Mouse (Mus musculus) retina, postnatal 7 days (tissue): ENCODE results near the gene Rnf207.

Source experiments
- DNase-seq: peaks from one replicate; pipeline ENCODE4 v3.0.0-alpha.2; 2012; ENCODE audit warnings: low read depth, low spot score

Gene Rnf207

GRCm38 (mm10) chr4:152318517-152319234 lies at the start of gene Rnf207:
TSS of gene Rnf207 (minus strand) at chr4:152318993.
- no peak for DNase-seq

- DNase-seq, result no peak
Observed at GRCm38 (mm10) chr4:152365228-152365627, 46.4 kb upstream of the Rnf207 start.

DNA sequence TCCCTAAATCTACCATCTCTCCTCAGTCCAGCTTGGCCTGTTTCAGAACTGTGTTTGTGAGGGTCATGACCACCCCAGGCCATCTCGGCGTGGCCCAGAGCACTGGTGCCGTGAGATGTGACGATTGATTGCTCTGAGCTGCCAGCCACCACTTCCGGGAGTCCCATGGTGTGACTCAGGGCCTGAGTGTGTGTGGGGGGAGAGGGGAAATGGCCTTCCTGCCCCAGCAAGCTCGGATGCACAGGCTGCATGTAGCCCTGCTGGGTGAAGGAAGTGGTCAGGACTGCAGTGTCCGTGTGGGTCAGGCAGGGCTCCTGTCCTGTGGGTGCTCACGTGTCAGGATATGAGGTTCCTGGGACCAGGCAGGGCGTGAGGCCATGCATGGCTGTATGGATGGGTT lies 43.4 kb upstream of the Rnf207 start:
- DNase-seq, result no peak

DNA sequence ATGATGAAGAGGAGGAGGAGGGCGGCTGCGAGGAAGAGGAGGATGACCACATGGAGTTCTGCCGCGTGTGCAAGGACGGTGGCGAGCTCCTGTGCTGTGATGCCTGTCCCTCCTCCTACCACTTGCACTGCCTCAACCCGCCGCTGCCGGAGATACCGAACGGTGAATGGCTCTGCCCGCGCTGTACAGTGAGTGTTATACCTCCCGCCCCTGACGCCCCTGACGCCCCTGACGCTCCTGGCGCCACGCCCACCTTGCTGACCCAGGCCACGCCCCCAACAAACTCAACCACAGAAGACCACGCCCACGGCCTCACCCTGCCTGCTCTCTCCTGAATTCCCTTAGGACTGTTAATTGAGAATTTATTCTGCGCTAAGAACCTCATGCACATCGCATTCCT lies 42.1 kb upstream of the Rnf207 start:
- no peak for DNase-seq

DNA sequence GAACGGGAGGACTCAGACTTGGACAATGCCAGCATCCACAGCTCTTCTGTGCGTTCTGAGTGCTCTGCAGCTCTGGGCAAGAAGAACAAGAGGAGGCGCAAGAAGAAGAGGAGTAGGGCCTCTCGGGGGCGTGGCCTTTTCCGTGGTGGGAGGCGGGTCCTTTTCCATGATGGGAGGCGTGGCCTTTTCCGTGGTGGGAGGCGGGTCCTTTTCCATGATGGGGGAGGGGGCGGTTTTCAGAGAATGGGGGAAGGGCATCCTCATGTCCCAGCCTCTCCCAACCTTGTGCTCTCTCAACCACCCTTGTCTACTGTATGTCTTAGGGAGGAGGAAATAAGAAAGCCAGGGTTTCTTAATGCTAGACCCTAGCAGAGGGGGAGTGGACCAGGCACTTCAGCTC lies 40.9 kb upstream of the Rnf207 start:
- no peak for DNase-seq

- no peak for DNase-seq
Observed at GRCm38 (mm10) chr4:152355672-152356071, 36.9 kb upstream of the Rnf207 start.

DNA sequence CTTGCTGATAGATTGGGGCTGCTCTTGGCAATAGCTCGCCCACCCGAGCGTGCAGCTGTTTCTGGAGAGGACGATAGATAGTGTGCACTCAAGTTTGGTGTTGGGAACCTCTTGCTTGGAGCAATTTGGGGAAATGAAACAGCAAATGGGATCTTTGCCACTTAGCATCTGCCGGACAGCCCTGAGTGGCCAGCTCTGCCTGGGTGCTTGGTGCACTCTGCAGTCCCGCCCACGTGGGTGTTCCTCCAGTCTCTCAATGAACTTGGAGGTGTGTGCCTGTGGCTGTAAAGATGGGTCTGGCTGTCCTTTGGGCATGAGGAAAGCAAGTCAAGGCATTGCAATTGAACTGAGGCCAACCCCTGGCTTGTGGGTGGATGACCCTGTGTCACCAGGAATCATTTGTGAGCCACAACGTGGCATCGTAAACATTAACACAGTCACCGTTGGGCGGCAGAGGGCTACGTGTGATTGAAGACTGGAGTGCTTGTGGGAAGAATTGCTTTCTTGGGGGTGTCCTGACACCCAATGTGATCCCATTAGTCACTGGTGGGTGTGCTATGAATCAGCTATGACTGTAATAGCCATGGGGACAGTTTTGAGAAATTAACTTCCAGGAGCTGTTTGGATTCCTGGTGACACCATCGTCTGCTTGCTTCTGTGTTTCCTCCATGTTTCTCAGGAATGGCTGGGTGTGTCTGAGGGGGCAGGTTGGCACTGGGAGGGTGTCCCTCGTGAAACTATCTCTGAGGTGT lies 35.3 kb upstream of the Rnf207 start:
- no peak for DNase-seq

GRCm38 (mm10) chr4:152351422-152352305 lies 32.9 kb upstream of the Rnf207 start:
- DNase-seq, result peak; percentile 49

GRCm38 (mm10) chr4:152350722-152351421 lies 32.1 kb upstream of the Rnf207 start:
- DNase-seq, result no peak

GRCm38 (mm10) chr4:152349837-152350381 lies 31.1 kb upstream of the Rnf207 start:
- DNase-seq, result no peak

DNA sequence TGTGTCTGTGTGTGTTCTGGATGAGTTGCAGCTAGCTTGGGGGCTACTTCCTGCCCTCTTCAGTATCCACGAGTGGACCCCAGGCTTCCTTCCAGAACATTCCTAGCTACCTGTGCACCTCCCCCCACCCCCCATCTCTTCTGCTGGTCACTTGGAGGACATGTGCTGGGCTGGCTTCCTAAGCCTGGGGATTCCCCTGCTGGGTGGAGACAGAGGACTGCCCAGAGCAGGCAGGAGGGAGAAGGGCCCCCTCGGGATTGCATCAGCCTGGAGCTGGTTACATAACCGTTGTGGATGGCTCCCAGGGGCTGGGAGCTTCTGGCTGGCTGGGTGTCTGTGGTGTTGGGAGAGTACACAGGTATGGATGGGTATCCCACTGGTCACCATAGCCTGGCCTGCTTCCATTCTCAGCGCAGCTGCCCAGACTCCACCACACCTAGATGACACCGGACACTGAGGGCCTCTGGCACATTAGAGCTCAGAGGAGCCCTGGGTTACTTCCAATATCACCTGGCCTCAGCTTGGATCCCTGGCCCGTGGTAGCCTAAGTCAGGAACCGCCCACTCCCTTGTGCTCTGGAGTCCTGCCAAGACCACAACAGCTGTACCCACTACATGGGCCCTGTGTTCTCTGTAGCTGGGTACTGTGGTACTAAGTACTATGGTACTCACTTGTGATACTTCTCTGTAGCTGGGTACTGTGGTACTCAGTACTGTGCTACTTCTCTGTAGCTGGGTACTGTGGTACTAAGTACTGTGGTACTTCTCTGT lies 26.5 kb upstream of the Rnf207 start:
- DNase-seq, result no peak

DNA sequence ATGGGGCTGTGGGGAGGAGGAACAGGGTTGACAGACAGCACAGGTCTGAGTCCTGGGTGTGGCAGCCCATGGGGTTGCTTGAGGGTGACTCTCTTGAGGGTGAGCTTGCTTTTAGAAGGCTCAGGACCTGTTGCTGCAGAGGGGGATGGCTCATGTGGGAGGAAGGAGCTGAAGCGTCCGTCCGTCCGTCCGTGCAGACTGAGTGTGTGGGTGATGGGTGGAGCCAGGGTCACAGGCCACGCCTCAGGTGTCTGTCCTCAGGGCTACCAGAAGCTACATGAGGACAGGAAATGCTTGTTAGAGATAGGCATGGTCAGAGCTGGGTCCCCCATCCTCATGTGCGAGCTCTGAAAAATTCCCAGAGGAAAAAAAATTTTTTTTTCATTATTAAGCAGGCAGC lies 25.9 kb upstream of the Rnf207 start:
- no peak for DNase-seq

GRCm38 (mm10) chr4:152343296-152343695 lies 24.5 kb upstream of the Rnf207 start:
- no peak for DNase-seq

DNA sequence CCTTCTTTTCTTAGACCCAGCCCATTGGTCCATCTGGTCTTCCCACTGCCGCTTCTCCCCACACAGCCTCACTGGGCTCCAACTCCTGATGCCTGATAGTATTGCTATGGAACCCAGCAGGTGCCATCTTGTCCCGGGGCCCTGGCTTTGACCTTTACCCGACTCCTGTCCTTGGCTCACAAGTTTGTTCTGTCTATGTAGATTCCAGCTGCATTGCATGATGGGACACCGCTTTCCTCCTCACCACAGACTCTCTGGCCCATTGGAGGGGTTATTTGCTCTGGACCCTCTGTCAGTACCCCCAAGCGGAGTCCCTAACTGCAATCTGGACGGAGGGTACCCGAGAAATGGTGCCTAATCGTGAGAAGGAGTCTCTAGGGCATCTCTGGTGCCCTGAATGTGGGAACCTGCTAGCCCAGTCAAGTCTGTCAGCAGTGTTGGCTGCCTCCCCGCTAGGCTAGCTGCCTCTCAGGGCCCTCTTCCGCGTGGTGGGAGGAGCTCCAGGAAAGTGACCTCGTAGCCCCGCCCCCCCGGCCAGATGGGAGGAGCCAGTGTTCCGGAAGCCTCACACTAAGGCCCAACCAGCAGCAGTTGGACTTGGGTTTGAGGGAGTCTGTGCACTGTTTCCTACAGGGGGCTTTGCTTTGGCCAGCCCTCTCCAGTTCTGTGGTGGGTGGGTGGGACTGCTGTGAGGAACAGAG lies 21.9 kb upstream of the Rnf207 start:
- no peak for DNase-seq

DNA sequence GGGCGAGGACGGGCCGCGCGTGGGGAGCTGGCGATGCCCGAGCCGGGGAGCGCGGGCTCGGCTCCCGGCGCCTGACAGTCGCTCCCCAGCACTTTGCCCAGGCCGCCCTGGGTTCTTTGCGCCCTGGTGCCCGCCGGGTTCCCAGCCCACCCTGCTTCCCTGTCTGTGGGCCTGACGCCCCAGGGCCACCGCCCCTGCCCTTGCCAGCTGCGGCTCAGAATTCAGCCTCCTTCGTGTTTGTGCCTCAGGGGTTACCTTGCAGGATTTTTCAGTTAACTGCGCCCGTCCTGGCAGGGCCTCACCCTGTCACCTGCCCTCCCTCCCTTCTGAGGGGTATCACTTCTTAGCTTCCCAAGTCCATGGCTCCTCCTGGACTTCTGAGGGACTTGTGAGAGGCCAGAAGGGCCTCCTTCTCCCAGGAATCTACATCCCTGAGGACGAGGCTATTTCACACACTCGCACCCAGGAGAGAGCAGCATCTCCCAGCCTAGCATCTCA lies 20.5 kb upstream of the Rnf207 start:
- no peak for DNase-seq

- DNase-seq, result no peak
Observed at GRCm38 (mm10) chr4:152338419-152339292, 19.9 kb upstream of the Rnf207 start, which contains the start of gene Chd5. TSS of gene Chd5 (plus strand) at chr4:152338651.

DNA sequence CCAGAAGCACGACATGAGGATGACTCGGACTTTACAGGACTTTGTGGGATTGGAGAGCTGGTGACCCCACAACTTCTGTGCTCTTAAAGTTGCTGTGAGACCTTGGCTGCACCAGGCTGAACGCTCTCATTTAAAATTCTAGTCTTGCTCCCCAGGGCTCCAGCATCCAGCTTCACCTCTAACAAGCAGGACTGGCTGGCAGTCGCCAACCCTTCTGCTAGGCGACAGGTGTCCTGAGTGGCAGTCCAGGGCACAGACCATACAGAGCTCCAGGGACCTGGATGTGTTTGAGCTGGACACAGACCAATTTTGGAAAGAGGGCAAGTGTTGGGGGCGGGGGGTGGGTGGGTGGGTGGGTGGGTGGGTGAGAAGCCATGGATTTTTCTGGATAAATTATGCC lies 19.0 kb upstream of the Rnf207 start:
- no peak for DNase-seq

DNA sequence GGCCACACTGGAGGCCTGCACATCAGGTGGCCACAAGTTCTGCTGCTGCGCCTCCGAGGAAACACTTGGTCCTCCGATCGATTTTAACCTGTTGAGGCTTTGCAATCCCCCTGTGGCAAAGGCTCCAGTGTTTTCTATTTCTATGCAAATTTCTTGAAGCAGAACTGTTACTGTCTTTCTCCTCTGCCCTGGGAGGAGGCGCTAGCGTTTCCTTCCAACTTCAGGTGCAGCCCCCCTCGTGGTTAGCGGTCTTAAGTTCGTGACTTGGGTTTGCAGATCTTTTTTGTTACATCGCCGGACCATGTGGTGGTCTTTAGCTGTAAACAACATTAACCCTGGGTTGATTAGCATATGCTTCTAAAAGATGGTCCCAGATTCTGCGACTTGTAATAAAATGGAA lies 14.8 kb upstream of the Rnf207 start:
- DNase-seq, result no peak

DNA sequence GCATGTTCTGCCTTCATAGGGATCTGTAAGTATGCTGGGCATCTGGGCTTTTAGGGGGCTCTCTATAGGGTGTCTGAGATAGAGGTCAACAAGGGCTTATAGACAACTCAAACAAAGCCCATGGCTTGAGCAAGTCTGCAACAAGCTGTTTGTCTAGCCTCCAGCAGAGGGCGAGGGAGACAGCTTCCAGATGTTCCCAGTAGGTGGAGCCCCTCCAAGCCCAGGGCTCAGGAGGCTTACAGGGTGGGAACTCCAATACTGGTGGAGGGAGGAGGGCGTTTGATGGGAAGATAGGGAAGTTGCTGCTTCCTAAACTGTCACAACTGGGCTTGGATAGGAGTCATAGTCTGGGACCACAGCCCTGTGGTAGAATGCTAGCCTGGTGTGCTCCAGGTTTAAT lies 14.2 kb upstream of the Rnf207 start:
- DNase-seq, result peak; percentile 73
